26 mouse cellular contexts compared by ENCODE assay signal in the genomic region with DNA sequence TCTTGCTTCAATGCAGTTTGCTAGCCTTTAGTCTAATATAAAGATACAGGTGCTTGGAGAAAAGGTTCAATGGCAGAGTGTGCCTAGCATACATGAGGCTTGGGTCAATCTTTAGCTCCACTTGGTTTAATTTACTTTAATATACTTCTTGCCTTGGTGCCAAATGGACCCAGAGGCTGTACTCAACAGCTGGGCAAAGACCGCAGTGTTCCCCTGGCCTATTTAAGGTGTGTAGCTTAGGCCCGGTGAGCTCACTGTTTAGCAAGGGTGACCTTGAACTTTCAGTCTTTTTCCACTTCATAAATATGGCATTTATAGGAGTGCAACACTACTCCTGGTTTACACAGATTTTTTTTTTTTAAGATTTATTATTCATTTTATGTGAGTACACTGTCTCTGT. TPM values are rescaled to one million over a fixed set of nuclear protein-coding genes. Genes with fewer than 3 reads are reported as not detected.
DNase-seq lines count a peak whose midpoint lies in the region; ATAC-seq and TF ChIP-seq lines count a peak whose summit lies in the region.
"Had no signal": no experiment of that assay in that cellular context is flagged by ENCODE, and none has a peak within 500 bp of the region (broad histone marks: within the 10 kb centered on the region; RNA-seq: fewer than 3 reads in every experiment).

No protein-coding gene starts in this region.

- no peak for TF ChIP-seq CTCF in kidney, adult 2 months (conservative IDR thresholded peaks at IDR 0.05; ENCODE audit: insufficient read depth, insufficient read length, low read depth, low read length)
- TF ChIP-seq CTCF in liver, adult 2 months (IDR thresholded peaks at IDR 0.05; ENCODE audit: low read depth, low read length) = no peak

- no peak overlapping the region for H3K4me3 ChIP-seq in kidney, adult 2 months (ENCODE audit: insufficient read depth, low read depth, low read length)
- no peak overlapping the region for H3K4me3 ChIP-seq in kidney, embryonic 16.5 days (ENCODE audit: low read length)
- H3K4me3 ChIP-seq in liver, adult 2 months (ENCODE audit: insufficient read depth, low read depth, low read length) = no peak overlapping the region
- H3K4me3 ChIP-seq: embryonic facial prominence, embryonic 12.5 days; embryonic facial prominence, embryonic 15.5 days; heart, embryonic 12.5 days; heart, embryonic 15.5 days; hindbrain, embryonic 10.5 days; hindbrain, embryonic 13.5 days had no signal

- no peak overlapping the region for H3K27ac ChIP-seq in kidney, adult 2 months (ENCODE audit: insufficient read depth, low read depth, low read length)
- H3K27ac ChIP-seq in kidney, embryonic 16.5 days (ENCODE audit: low read length) = no peak overlapping the region
- H3K27ac ChIP-seq in liver, adult 2 months (replicated peaks; ENCODE audit: insufficient read depth, low read depth, low read length) = no peak overlapping the region
- H3K27ac ChIP-seq: embryonic facial prominence, embryonic 12.5 days; embryonic facial prominence, embryonic 15.5 days; heart, embryonic 15.5 days; hindbrain, embryonic 10.5 days; hindbrain, embryonic 13.5 days had no signal

- no peaks in the 10 kb centered on the region; the same call in 1 of the 2 replicates for H3K79me2 ChIP-seq in liver, adult 2 months (ENCODE audit: control insufficient read depth, insufficient read depth, low read length)

- H3K27me3 ChIP-seq in kidney, adult 2 months (replicated peaks; ENCODE audit: control insufficient read depth, insufficient read depth, low read length) = no peaks in the 10 kb centered on the region
- H3K27me3 ChIP-seq in kidney, embryonic 16.5 days (ENCODE audit: insufficient read depth, low read length) = no peaks in the 10 kb centered on the region
- no peaks in the 10 kb centered on the region for H3K27me3 ChIP-seq in liver, adult 2 months (ENCODE audit: control insufficient read depth, insufficient read depth, low read length)
- H3K27me3 ChIP-seq: embryonic facial prominence, embryonic 12.5 days; embryonic facial prominence, embryonic 15.5 days; heart, embryonic 12.5 days; heart, embryonic 15.5 days; hindbrain, embryonic 13.5 days had no signal

- H3K9ac ChIP-seq in kidney, embryonic 16.5 days (replicated peaks; ENCODE audit: low read length) = no peak overlapping the region
- no peak overlapping the region for H3K9ac ChIP-seq in liver, adult 2 months (ENCODE audit: low read depth, low read length)
- H3K9ac ChIP-seq: embryonic facial prominence, embryonic 12.5 days; embryonic facial prominence, embryonic 15.5 days; heart, embryonic 12.5 days; heart, embryonic 15.5 days; hindbrain, embryonic 13.5 days had no signal

- no peaks in the 10 kb centered on the region for H3K9me3 ChIP-seq in kidney, embryonic 16.5 days (ENCODE audit: low read length)
- H3K9me3 ChIP-seq: embryonic facial prominence, embryonic 12.5 days; embryonic facial prominence, embryonic 15.5 days; heart, embryonic 12.5 days; heart, embryonic 15.5 days; hindbrain, embryonic 10.5 days; hindbrain, embryonic 13.5 days had no signal

- peak; percentile 11 to 39 for DNase-seq in adrenal gland, adult (ENCODE audit: inconsistent age in 2 of 2, low spot score in 1 of 2)
- no peak for DNase-seq in adrenal gland, postnatal 25 days
- DNase-seq in kidney, adult 2 months = peak; percentile 52
- peak; percentile 72 for DNase-seq in liver, adult 2 months (ENCODE audit: extremely low read depth, low read depth, low spot score)
- no peak for DNase-seq in liver
- peak; percentile 13 to 62 for DNase-seq in kidney, postnatal 36 days
- DNase-seq in yolk sac, embryonic 10.5 days (ENCODE audit: low spot score) = no peak
- DNase-seq: adrenal gland, postnatal 10 days; cerebellum, adult 11 months; cerebellum, adult 2 months; cerebellum, adult 9-11 months; cerebellum, postnatal 25 days; gastrocnemius, postnatal 25 days; heart, adult 18-20 months; heart, postnatal 10 days; heart, postnatal 36 days had no signal

- H3K36me3 ChIP-seq in kidney, adult 2 months (ENCODE audit: control insufficient read depth, insufficient read depth, low read length) = no peaks in the 10 kb centered on the region
- 0 out of 2 replicates have a peak, but pooled peaks cover under 1% of the 10 kb centered on the region for H3K36me3 ChIP-seq in kidney, embryonic 16.5 days (ENCODE audit: insufficient read depth, low read length)
- peaks cover 10% of the 10 kb centered on the region for H3K36me3 ChIP-seq in liver, adult 2 months (ENCODE audit: control insufficient read depth, insufficient read depth, low read length)
- H3K36me3 ChIP-seq: embryonic facial prominence, embryonic 12.5 days; heart, embryonic 15.5 days had no signal

- 37% methylated on average over 2 of the region's 2 CpGs for WGBS in kidney, adult 2 months
- WGBS in kidney, embryonic 16.5 days = 73% methylated on average over 2 of the region's 2 CpGs
- 21% methylated on average over 2 of the region's 2 CpGs for WGBS in liver, adult 2 months

- ATAC-seq in kidney, embryonic 16.5 days (ENCODE audit: low FRiP score, low TSS enrichment) = no peak
- ATAC-seq: activated CD4-positive, CD25-positive, alpha-beta regulatory T cell, adult 4 months; forebrain, embryonic 14.5 days had no signal

- no peak overlapping the region for H3K4me2 ChIP-seq in kidney, embryonic 16.5 days (replicated peaks; ENCODE audit: low read depth, low read length)
- H3K4me2 ChIP-seq: embryonic facial prominence, embryonic 12.5 days; embryonic facial prominence, embryonic 15.5 days; heart, embryonic 12.5 days; heart, embryonic 15.5 days; hindbrain, embryonic 13.5 days had no signal

- H3K4me1 ChIP-seq in kidney, adult 2 months (ENCODE audit: control insufficient read depth, insufficient read depth, low read length) = no peaks in the 10 kb centered on the region
- no peaks in the 10 kb centered on the region for H3K4me1 ChIP-seq in kidney, embryonic 16.5 days (ENCODE audit: insufficient read depth, low read length)
- peaks cover 14% of the 10 kb centered on the region for H3K4me1 ChIP-seq in liver, adult 2 months (ENCODE audit: control insufficient read depth, insufficient read depth, low read length)
- H3K4me1 ChIP-seq: embryonic facial prominence, embryonic 12.5 days; embryonic facial prominence, embryonic 15.5 days; hindbrain, embryonic 10.5 days; hindbrain, embryonic 13.5 days had no signal

- TF ChIP-seq POLR2A in kidney, adult 2 months (IDR thresholded peaks at IDR 0.05; ENCODE audit: low read depth, low read length) = no peak
- TF ChIP-seq POLR2A in liver, adult 2 months (IDR thresholded peaks at IDR 0.05; ENCODE audit: extremely low read depth, insufficient read depth, low read length) = no peak

RNA-seq across cellular contexts. Expression of a gene that starts 55.9 kb away (rescaled TPM):
- 52.7 and 54.9 TPM in 2 replicates for total RNA-seq in adrenal gland, postnatal 25 days (2021)
- 15.1 and 15.4 TPM in 2 replicates for polyA plus RNA-seq in kidney, adult 2 months (2012; rRNA removed)
- 14.0 and 18.4 TPM in 2 replicates for polyA plus RNA-seq in kidney, embryonic 16.5 days (2015; fragmentation: Nextera tagmentation; extraction: Ambion mirVana)
- 21.3 and 23.4 TPM in 2 replicates for total RNA-seq in liver, adult 2 months (2014; rRNA removed)
- 5.6 and 7.5 TPM in 2 replicates for polyA plus RNA-seq in liver, adult 2 months (2012; rRNA removed)

RNA-seq across cellular contexts. Expression of a gene that starts 57.9 kb away (rescaled TPM):
- 21.3 and 21.7 TPM in 2 replicates for total RNA-seq in adrenal gland, postnatal 25 days (2021)
- 23.7 and 28.3 TPM in 2 replicates for polyA plus RNA-seq in kidney, adult 2 months (2012; rRNA removed)
- 20.3 and 21.3 TPM in 2 replicates for polyA plus RNA-seq in kidney, embryonic 16.5 days (2015; fragmentation: Nextera tagmentation; extraction: Ambion mirVana)
- 0.55 and 0.81 TPM in 2 replicates for total RNA-seq in liver, adult 2 months (2014; rRNA removed)
- polyA plus RNA-seq in liver, adult 2 months (2012; rRNA removed) = 0.91 and 1.1 TPM in 2 replicates
- total RNA-seq: common myeloid progenitor, adult 5-6 weeks had no signal
- polyA plus RNA-seq: activated CD4-positive, CD25-positive, alpha-beta regulatory T cell, adult 4 months had no signal

Comparison
In these comparisons a context has a peak if more than half of its experiments do, and no peak if none do; other contexts are left out.
1. DNase-seq: peak in adrenal gland, adult (2 of 2), kidney, adult 2 months (single experiment), liver, adult 2 months (single experiment) and kidney, postnatal 36 days (2 of 2); none in adrenal gland, postnatal 25 days (single experiment), liver (single experiment) and yolk sac, embryonic 10.5 days (single experiment).
2. RNA of a gene that starts 57.9 kb away (polyA plus RNA-seq): 23.7 to 28.3 TPM in kidney, adult 2 months and 20.3 to 21.3 TPM in kidney, embryonic 16.5 days; 0.91 to 1.1 TPM in liver, adult 2 months; every median in the first group is over 10 times any median in the second.